Mouse (Mus musculus): ENCODE measurements around the gene Klk15. TPM values are rescaled to one million over a fixed set of nuclear protein-coding genes. Genes with fewer than 3 reads are reported as not detected.
"Not testable (repeated sequence)": the region's sequence is repeated elsewhere in the genome, so short reads cannot be mapped to it uniquely, and the experiment has no call there.

Gene Klk15
- total RNA-seq, 2 experiments from 2014 or later: not detected

- intact Hi-C loops (cut with DNase I): no loop called here
- DNase-seq (ENCODE audit: low spot score in 2 of 2): no peak
Measured at GRCm38 (mm10) chr7:43967058-43967457, 33.5 kb downstream of the Klk15 start.

- intact Hi-C loops (cut with DNase I): no loop called here
- no peak for DNase-seq (ENCODE audit: low spot score in 2 of 2)
Measured at GRCm38 (mm10) chr7:43967612-43968011, 34.1 kb downstream of the Klk15 start.

- DNase-seq (ENCODE audit: low spot score in 2 of 2); intact Hi-C loops (cut with DNase I): not testable (repeated sequence)
Measured at GRCm38 (mm10) chr7:43975761-43976160, 42.2 kb downstream of the Klk15 start, which contains the start of gene Klk1b9. TSS of gene Klk1b9 (plus strand) at chr7:43976061.

GRCm38 (mm10) chr7:43985657-43986056, 52.1 kb downstream of the Klk15 start:
- DNase-seq (ENCODE audit: low spot score in 2 of 2): no peak
- intact Hi-C loops (cut with DNase I): no loop called here

Other genes with a start within 250 kb of the Klk15 start
- not detected for gene Klk14, start 243.3 kb upstream of the Klk15 start, total RNA-seq (2021)
- not detected for gene Klk13, start 221.2 kb upstream of the Klk15 start, total RNA-seq (2021)
- not detected for gene Klk12, start 164.8 kb upstream of the Klk15 start, total RNA-seq (2021)
- not detected for gene Klk11, start 159.1 kb upstream of the Klk15 start, total RNA-seq (2021)
- under 1 TPM in 1 of 2 experiments, not detected in 1; 0.40 TPM for gene Klk10, start 152.7 kb upstream of the Klk15 start, total RNA-seq (2021)
- gene Klk9, start 141.8 kb upstream of the Klk15 start, total RNA-seq (2021): not detected
- 1 to 10 TPM; 3.3 to 5.5 TPM for gene Klk8, start 136.2 kb upstream of the Klk15 start, total RNA-seq (2021)
- not detected for gene Klk7, start 122.4 kb upstream of the Klk15 start, total RNA-seq (2021)
- not detected for gene Klk6, start 109.2 kb upstream of the Klk15 start, total RNA-seq (2021)
- not detected for gene Klk5, start 91.8 kb upstream of the Klk15 start, total RNA-seq (2021)
- not detected for gene Klk4, start 52.6 kb upstream of the Klk15 start, total RNA-seq (2021)
- gene Klk1b8, start 16.9 kb downstream of the Klk15 start, total RNA-seq (2021): not detected
- not detected for gene Klk1b1, start 33.0 kb downstream of the Klk15 start, total RNA-seq (2021)
- gene Klk1b9, start 42.3 kb downstream of the Klk15 start, total RNA-seq (2021): not detected
- gene Klk1b11, start 62.1 kb downstream of the Klk15 start, total RNA-seq (2021): not detected
- not detected for gene Klk1b26, start 78.4 kb downstream of the Klk15 start, total RNA-seq (2021)
- not detected for gene Klk1b27, start 118.5 kb downstream of the Klk15 start, total RNA-seq (2021)
- gene Klk1b21, start 168.6 kb downstream of the Klk15 start, total RNA-seq (2021): not detected
- gene Klk1b22, start 178.9 kb downstream of the Klk15 start, total RNA-seq (2021): not detected
- not detected for gene Klk1b16, start 203.0 kb downstream of the Klk15 start, total RNA-seq (2021)

Data from left cerebral cortex, postnatal 14 days (tissue).